Mouse (Mus musculus) lung, embryonic 16.5 days (tissue): ENCODE data around the gene Aldh1l1. TPM values are rescaled to one million over a fixed set of nuclear protein-coding genes. Genes with fewer than 3 reads are reported as not detected.

Experiments used
- ATAC-seq: fragments of 200-750 bp; cut with Nextera tagmentation; 2 replicates; pipeline ENCODE4 v1.8.0; 2017; ENCODE audit warnings: low read depth, mild to moderate bottlenecking, moderate library complexity
- H3K27ac ChIP-seq: fragments of 300-500 bp; sonication (generic); 2 replicates; pipeline ENCODE4 v1.5.1; 2014; ENCODE audit warnings: mild to moderate bottlenecking, control low read depth, low read length
- H3K27me3 ChIP-seq: fragments of 300-500 bp; sonication (generic); 2 replicates; pipeline ENCODE4 v1.6.1; 2014; ENCODE audit warnings: low read depth, low read length, mixed read lengths; ENCODE audit not compliant: control insufficient read depth, insufficient read depth
- H3K36me3 ChIP-seq: fragments of 300-500 bp; sonication (generic); 2 replicates; pipeline ENCODE4 v1.6.1; 2014; ENCODE audit warnings: low read length; ENCODE audit not compliant: control insufficient read depth, insufficient read depth
- H3K4me1 ChIP-seq: fragments of 300-500 bp; sonication (generic); replicated peaks from 2 replicates; pipeline ENCODE4 v1.6.1; 2014; ENCODE audit warnings: low read length, mixed read lengths; ENCODE audit not compliant: control insufficient read depth, insufficient read depth
- H3K4me2 ChIP-seq: fragments of 300-500 bp; sonication (generic); 2 replicates; pipeline ENCODE4 v1.6.1; 2014; ENCODE audit warnings: low read depth, low read length, control low read depth
- H3K4me3 ChIP-seq: fragments of 300-500 bp; sonication (generic); 2 replicates; pipeline ENCODE4 v1.5.1; 2014; ENCODE audit warnings: mild to moderate bottlenecking, low read length, control low read depth
- H3K9ac ChIP-seq: fragments of 300-500 bp; sonication (generic); 2 replicates; pipeline ENCODE4 v1.6.1; 2014; ENCODE audit warnings: low read length, control low read depth
- H3K9me3 ChIP-seq: fragments of 300-500 bp; sonication (generic); 2 replicates; pipeline ENCODE4 v1.6.1; 2016; ENCODE audit warnings: low read length; ENCODE audit not compliant: control insufficient read depth
- WGBS: fragments of 180-500 bp; shearing (Covaris S2); extraction: QIAGEN DNeasy Blood & Tissue Kit; methylation state at CpG from one replicate; pipeline ENCODE4 v1.1.7; 2014; 5-methylcytosine and 5-hydroxymethylcytosine counted together
- polyA plus RNA-seq: library from polyadenylated mRNA; unstranded; fragments of >200 nt; fragmentation: Nextera tagmentation; extraction: Ambion mirVana; gene quantifications from 2 replicates; pipeline ENCODE4 v1.2.1, GENCODE M21; 2015

Gene Aldh1l1
- polyA plus RNA-seq, 1 experiment from 2014 or later, result 2.4 TPM

DNA sequence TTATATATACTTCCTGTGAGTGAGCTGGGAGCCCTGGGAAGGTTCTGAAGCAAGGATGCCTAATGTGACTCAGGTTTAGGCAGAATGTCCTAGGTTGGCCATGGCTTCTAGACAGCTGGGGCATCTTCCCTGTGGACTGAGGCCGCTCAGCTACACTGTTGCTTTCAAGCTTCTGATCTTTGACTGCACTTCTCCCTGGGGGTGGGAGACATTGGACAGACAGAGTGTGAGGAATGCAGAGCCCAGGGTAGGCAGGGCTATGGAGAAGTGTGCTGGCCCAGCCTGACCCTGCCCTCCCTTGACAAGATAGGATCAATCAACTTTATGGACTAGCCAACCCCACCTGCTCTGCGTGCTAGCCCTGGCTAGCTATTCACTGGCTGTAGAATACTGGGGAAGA lies 25.0 kb upstream of the Aldh1l1 start:
- H3K9ac ChIP-seq, result no peak overlapping the region
- H3K27ac ChIP-seq, result no peak overlapping the region
- no peak overlapping the region for H3K4me2 ChIP-seq
- ATAC-seq, result no peak
- 51% methylated on average over 2 of the region's 2 CpGs for WGBS
- H3K4me3 ChIP-seq, result no peak overlapping the region
- H3K4me1 ChIP-seq, result peaks cover 13% of the 10 kb centered on the region
- no peaks in the 10 kb centered on the region for H3K36me3 ChIP-seq
- peaks cover 19% of the 10 kb centered on the region for H3K27me3 ChIP-seq
- no peaks in the 10 kb centered on the region for H3K9me3 ChIP-seq

GRCm38 (mm10) chr6:90461771-90462170 lies 24.5 kb upstream of the Aldh1l1 start:
- Histone ChIP-seq H3K27me3 (peaks cover 19% of the 10 kb centered on the region), H3K9ac (peak overlapping the region; percentile 81), H3K9me3 (no peaks in the 10 kb centered on the region), H3K4me2 (peak overlapping the region; percentile 99), H3K36me3 (peaks cover under 1% of the 10 kb centered on the region; the same call in 1 of the 2 replicates), H3K4me1 (peaks cover 17% of the 10 kb centered on the region), H3K27ac (no peak overlapping the region), H3K4me3 (peak overlapping the region; percentile 74)
- no peak for ATAC-seq
- WGBS, result 20% methylated on average over 12 of the region's 12 CpGs

DNA sequence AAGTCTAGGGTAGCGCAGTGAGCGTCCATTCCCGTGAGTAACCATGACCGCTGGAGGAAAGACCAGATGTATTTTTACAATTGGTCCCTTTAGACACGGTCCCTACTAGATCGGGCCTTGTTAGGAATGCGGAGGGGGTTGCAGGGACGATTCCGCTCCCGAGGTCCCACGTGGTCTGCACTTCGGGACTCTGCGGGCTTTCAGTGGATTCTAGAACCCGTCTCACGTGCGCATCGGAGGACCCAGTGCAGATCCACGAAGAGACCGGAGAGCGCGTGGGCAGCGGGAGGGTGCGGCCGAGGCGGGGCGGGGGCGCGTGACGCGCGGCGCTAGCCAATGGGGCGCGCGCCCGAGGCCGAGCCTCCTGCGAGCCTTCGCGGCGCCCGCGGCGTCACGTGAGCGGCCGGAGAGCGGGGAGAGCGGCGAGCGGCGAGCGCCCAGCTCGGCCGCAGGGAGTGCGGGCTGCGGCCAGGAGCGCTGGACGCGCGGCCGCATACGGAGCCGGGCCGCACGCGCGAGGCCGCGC lies 24.0 kb upstream of the Aldh1l1 start, which contains the start of gene Klf15:
Gene Klf15 (plus strand): TSS at position 396 of the 526 bp plus-strand sequence.
- WGBS, result under 1% methylated on average over 42 of the region's 70 CpGs
- H3K9ac ChIP-seq, result peak within 1 kb of the TSS; percentile 81

DNA sequence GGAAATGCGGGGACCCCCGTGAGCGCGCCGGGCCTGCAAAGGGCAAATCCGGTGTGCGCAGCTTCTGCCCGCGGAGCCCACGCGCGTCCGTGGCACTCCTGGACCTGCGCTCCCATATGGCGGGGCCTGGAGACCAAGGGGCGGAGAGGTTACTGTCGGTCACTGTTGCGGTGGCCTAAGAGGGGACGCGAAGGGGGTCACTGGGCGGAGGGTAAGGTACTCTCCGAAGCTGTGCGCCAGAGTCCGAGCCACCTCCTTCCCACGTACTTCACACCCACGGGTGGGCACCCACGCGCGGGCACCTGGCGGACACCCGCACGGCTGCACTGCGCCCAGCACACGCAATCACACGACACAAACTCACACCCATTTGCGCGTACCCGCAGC lies 23.4 kb upstream of the Aldh1l1 start:
- Histone ChIP-seq H3K36me3 (peaks cover 5% of the 10 kb centered on the region), H3K4me3 (peak overlapping the region; percentile 74), H3K4me2 (peak overlapping the region; percentile 99), H3K4me1 (peaks cover 17% of the 10 kb centered on the region), H3K27ac (peak overlapping the region; percentile 68), H3K27me3 (peaks cover 19% of the 10 kb centered on the region), H3K9me3 (no peaks in the 10 kb centered on the region), H3K9ac (peak overlapping the region; percentile 81)
- peak; percentile 34 for ATAC-seq
- WGBS, result 0% methylated on average over 38 of the region's 38 CpGs

More for the DNA sequence above, 24.0 kb upstream of the Aldh1l1 start, which contains the start of gene Klf15:
- H3K36me3 ChIP-seq, result peaks cover 5% of the 10 kb centered on the region
- H3K4me2 ChIP-seq, result peak within 1 kb of the TSS; percentile 99
- peak within 1 kb of the TSS; percentile 74 for H3K4me3 ChIP-seq
- peaks cover 17% of the 10 kb centered on the region for H3K4me1 ChIP-seq
- H3K27me3 ChIP-seq, result peaks cover 19% of the 10 kb centered on the region
- peak; percentile 69 for ATAC-seq
- H3K27ac ChIP-seq, result peak within 1 kb of the TSS; percentile 68
- H3K9me3 ChIP-seq, result no peaks in the 10 kb centered on the region

DNA sequence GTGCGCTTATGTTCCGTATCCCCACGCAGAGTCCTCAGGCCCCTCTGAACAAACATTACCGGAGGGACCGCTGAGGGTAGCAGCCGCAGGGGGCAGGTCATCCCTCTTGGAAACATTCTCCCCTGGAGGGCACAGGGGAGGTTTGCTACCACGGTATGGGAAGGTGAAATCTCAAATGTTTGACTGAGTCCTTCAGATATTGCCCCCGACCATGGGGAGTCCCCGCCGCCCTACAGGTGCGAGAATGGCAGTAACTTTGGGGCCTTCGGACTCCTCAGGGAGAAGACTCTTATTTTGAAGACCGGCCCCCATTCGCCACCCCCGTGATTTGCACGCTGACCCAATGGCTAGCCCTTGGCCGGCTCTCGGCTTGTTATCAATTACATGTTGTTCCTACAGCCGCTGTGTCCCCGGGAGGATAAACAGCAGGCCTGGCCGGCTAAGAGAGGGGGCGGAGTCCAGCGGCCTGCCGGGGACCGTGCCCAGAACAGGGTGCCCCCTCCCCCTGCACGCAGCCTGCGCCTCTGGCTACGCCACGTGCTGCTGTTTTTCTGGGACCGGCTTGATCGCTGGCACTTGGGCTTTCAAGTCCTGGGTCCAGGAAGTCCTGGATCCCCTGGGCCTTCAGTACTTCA lies 22.9 kb upstream of the Aldh1l1 start:
- H3K27me3 ChIP-seq, result peaks cover 19% of the 10 kb centered on the region
- H3K9ac ChIP-seq, result peak overlapping the region; percentile 81
- H3K9me3 ChIP-seq, result no peaks in the 10 kb centered on the region
- H3K4me2 ChIP-seq, result peak overlapping the region; percentile 99
- ATAC-seq, result peak; percentile 93
- under 1% methylated on average over 31 of the region's 31 CpGs for WGBS
- peak overlapping the region; percentile 68 for H3K27ac ChIP-seq
- peaks cover 5% of the 10 kb centered on the region for H3K36me3 ChIP-seq
- H3K4me1 ChIP-seq, result peaks cover 17% of the 10 kb centered on the region
- H3K4me3 ChIP-seq, result peak overlapping the region; percentile 74

- WGBS, result 32% methylated on average over 7 of the region's 7 CpGs
- Histone ChIP-seq H3K27me3 (peaks cover 19% of the 10 kb centered on the region), H3K4me2 (peak overlapping the region; percentile 99), H3K9ac (peak overlapping the region; percentile 81), H3K4me1 (peaks cover 17% of the 10 kb centered on the region), H3K9me3 (no peaks in the 10 kb centered on the region), H3K4me3 (peak overlapping the region; percentile 74), H3K36me3 (peaks cover 5% of the 10 kb centered on the region), H3K27ac (peak overlapping the region; percentile 68)
- ATAC-seq, result no peak
Observed at GRCm38 (mm10) chr6:90463890-90464421, 22.3 kb upstream of the Aldh1l1 start.

DNA sequence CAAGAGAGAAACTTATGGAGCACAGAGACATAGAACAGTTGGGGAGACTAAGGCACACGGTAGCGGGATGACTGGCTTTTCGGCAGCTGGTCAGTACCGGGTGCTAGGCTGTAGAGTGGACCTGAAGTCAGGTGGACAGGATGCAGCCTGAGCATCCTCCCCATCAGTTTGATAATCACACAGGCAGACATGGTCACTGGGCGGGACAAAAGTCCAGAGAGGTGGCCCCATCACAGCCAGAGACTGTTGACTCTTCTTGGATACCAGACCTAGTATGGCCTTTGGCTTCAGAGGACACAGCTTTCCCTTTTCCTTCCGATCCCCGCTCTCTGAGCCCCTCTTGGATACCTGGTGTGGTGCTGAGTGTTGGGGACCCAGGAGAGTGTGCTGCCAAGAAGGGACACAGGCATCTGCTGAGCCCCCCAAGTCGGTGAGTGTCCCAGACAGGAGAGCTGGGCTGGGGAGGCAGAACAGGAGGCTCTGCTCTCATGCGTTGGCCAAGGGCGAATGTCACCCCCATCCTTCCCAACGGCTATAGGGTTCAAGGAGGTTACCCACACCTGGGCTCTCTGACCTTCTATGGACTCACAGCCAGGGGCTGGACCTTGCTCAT lies 21.1 kb upstream of the Aldh1l1 start:
- Histone ChIP-seq H3K9ac (no peak overlapping the region), H3K36me3 (peaks cover 5% of the 10 kb centered on the region), H3K27me3 (peaks cover 17% of the 10 kb centered on the region), H3K4me2 (no peak overlapping the region), H3K4me1 (peaks cover 17% of the 10 kb centered on the region), H3K4me3 (no peak overlapping the region), H3K9me3 (no peaks in the 10 kb centered on the region), H3K27ac (no peak overlapping the region)
- WGBS, result 90% methylated on average over 11 of the region's 11 CpGs
- no peak for ATAC-seq

DNA sequence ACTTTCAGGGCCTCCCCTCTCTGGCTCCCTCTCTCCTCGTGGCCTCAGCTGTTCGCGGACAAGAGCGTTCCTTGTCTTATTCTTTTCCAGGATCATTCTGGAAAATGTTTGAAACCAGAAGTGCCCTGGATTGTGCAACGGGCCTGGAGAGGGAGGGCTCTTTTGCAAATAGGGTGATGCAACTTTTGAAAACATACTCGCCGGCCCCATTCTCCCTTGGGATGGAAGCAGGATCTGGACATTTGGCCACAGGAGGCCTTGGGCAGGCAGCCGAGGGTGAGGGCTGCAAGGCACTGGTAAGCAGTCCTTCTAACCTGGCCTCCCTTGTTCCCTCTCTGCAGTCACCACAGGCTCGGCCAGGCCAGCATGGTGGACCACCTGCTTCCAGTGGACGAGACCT lies 20.1 kb upstream of the Aldh1l1 start:
- no peak for ATAC-seq
- H3K27ac ChIP-seq, result peak overlapping the region; percentile 45

GRCm38 (mm10) chr6:90466847-90467410 lies 19.3 kb upstream of the Aldh1l1 start:
- H3K27ac ChIP-seq, result no peak overlapping the region
- H3K27me3 ChIP-seq, result no peaks in the 10 kb centered on the region; the same call in 1 of the 2 replicates
- no peak overlapping the region for H3K4me2 ChIP-seq
- H3K9ac ChIP-seq, result no peak overlapping the region
- H3K4me1 ChIP-seq, result peaks cover 28% of the 10 kb centered on the region
- WGBS, result 90% methylated on average over 12 of the region's 12 CpGs
- peaks cover 7% of the 10 kb centered on the region for H3K36me3 ChIP-seq
- no peaks in the 10 kb centered on the region for H3K9me3 ChIP-seq
- no peak for ATAC-seq
- no peak overlapping the region for H3K4me3 ChIP-seq

More for the DNA sequence above, 20.1 kb upstream of the Aldh1l1 start:
- Histone ChIP-seq H3K27me3 (peaks cover 7% of the 10 kb centered on the region), H3K9me3 (no peaks in the 10 kb centered on the region), H3K4me1 (peaks cover 22% of the 10 kb centered on the region), H3K4me2 (no peak overlapping the region), H3K4me3 (no peak overlapping the region), H3K36me3 (peaks cover 7% of the 10 kb centered on the region), H3K9ac (no peak overlapping the region)
- WGBS, result 57% methylated on average over 10 of the region's 10 CpGs
